Mouse (Mus musculus): ENCODE measurements at regions not wholly inside any gene's neighbourhood (a gene's known extent, or its start where the extent isn't known, plus 50 kb on each side); places are given as distances from the start of the nearest gene placed in this dataset.

- no peak for DNase-seq (ENCODE audit: low spot score)
These were observed 113.9 kb upstream of the Bmp2 start for GRCm38 (mm10) chr2:133438018-133438417.

GRCm38 (mm10) chr2:133443024-133443423 lies 108.9 kb upstream of the Bmp2 start:
- DNase-seq (ENCODE audit: low spot score) = no peak

- no peak for DNase-seq (ENCODE audit: low spot score)
These were observed 108.5 kb upstream of the Bmp2 start for GRCm38 (mm10) chr2:133443490-133443889.

- no peak for DNase-seq (ENCODE audit: low spot score)
These were observed 99.0 kb upstream of the Bmp2 start for GRCm38 (mm10) chr2:133452947-133453346.

- DNase-seq (ENCODE audit: low spot score) = no peak
These were observed 96.3 kb upstream of the Bmp2 start for GRCm38 (mm10) chr2:133455484-133456170.

GRCm38 (mm10) chr2:133456785-133457184 lies 95.2 kb upstream of the Bmp2 start:
- no peak for DNase-seq (ENCODE audit: low spot score)

- DNase-seq (ENCODE audit: low spot score) = no peak
These were observed 93.2 kb upstream of the Bmp2 start for GRCm38 (mm10) chr2:133458735-133459134.

GRCm38 (mm10) chr2:133460814-133461213 lies 91.1 kb upstream of the Bmp2 start:
- no peak for DNase-seq (ENCODE audit: low spot score)

GRCm38 (mm10) chr2:133462378-133462777 lies 89.6 kb upstream of the Bmp2 start:
- DNase-seq (ENCODE audit: low spot score) = no peak

GRCm38 (mm10) chr2:133467170-133468168 lies 84.5 kb upstream of the Bmp2 start:
- no peak for DNase-seq (ENCODE audit: low spot score)

- no peak for DNase-seq (ENCODE audit: low spot score)
These were observed 78.8 kb upstream of the Bmp2 start for GRCm38 (mm10) chr2:133472966-133473744.

- no peak for DNase-seq (ENCODE audit: low spot score)
These were observed 77.8 kb upstream of the Bmp2 start for GRCm38 (mm10) chr2:133474174-133474573.

- DNase-seq (ENCODE audit: low spot score) = no peak
These were observed 71.1 kb upstream of the Bmp2 start for GRCm38 (mm10) chr2:133480870-133481269.

GRCm38 (mm10) chr2:133481305-133481704 lies 70.7 kb upstream of the Bmp2 start:
- DNase-seq (ENCODE audit: low spot score) = no peak

- no peak for DNase-seq (ENCODE audit: low spot score)
These were observed 70.2 kb upstream of the Bmp2 start for GRCm38 (mm10) chr2:133481785-133482184.

GRCm38 (mm10) chr2:133495443-133495842 lies 56.5 kb upstream of the Bmp2 start:
- DNase-seq (ENCODE audit: low spot score) = no peak

- no peak for DNase-seq (ENCODE audit: low spot score)
These were observed 55.6 kb upstream of the Bmp2 start for GRCm38 (mm10) chr2:133496389-133496788.

- no peak for DNase-seq (ENCODE audit: low spot score)
These were observed 54.9 kb upstream of the Bmp2 start for GRCm38 (mm10) chr2:133497071-133497470.

- DNase-seq (ENCODE audit: low spot score) = no peak
These were observed 54.3 kb upstream of the Bmp2 start for GRCm38 (mm10) chr2:133497541-133498185.

GRCm38 (mm10) chr2:133498186-133498571 lies 53.8 kb upstream of the Bmp2 start:
- no peak for DNase-seq (ENCODE audit: low spot score)

- DNase-seq (ENCODE audit: low spot score) = no peak
These were observed 53.2 kb upstream of the Bmp2 start for GRCm38 (mm10) chr2:133498717-133499143.

GRCm38 (mm10) chr2:133499904-133500303 lies 52.1 kb upstream of the Bmp2 start:
- DNase-seq (ENCODE audit: low spot score) = no peak
